ENCODE assay signal across 8 mouse cellular contexts in the genomic region with DNA sequence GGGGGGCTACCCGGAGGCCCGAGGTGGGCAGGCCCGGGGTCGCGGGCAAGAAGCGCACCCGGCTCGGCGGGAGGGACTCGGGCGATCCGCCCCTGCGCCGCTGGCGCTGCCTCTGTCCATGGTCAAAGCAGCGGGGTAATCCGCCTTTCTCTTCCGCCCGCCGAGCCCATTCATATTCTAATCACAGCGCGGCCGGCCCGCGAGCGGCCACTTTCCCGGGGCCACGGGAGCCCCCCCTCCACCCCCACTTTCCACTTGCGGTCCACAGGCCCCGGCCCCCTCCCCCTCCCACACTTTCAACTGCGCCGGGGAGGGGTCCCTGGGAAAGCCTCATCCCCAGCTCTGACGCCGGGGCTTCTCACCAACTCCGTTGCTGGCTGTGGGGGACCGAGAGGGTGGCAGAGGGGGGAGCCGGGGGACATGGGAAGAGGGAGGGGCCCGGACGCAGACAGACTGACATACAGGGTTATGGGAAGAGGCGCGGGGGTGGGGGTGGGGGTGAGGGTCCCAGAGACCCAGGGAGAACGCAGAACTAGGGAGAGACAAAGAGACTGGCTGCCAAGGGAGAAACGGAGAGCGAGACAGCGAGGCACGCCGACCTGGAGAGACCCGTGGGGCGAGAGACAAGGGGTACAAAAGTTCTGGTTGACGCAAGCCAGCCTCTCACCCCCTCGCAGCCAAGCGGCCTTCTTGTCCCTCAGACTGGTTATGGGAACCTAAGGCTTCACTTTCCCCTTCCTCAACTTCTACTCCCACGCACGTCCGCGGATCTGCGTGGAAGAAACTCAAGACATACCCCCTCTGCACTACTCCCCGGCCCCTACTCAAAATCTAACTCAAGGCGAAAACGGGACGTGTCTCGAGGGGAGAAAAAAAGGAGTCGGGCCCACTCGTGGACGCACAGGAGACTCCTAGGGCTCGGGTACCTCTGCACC. TPM values are rescaled to one million over a fixed set of nuclear protein-coding genes. Genes with fewer than 3 reads are reported as not detected.
DNase-seq lines count a peak whose midpoint lies in the region; ATAC-seq and TF ChIP-seq lines count a peak whose summit lies in the region.

No protein-coding gene starts in this region.

- no peak overlapping the region for H3K27ac ChIP-seq in cerebellum, adult 2 months (ENCODE audit: insufficient read depth, low read length)
- peak overlapping the region; percentile 90 for H3K27ac ChIP-seq in hindbrain, embryonic 13.5 days
- H3K27ac ChIP-seq in stomach, embryonic 16.5 days (ENCODE audit: low read length): no peak overlapping the region

- H3K9me3 ChIP-seq in hindbrain, embryonic 13.5 days: no peaks in the 10 kb centered on the region
- H3K9me3 ChIP-seq in stomach, embryonic 16.5 days (replicated peaks; ENCODE audit: control insufficient read depth, low read length): no peaks in the 10 kb centered on the region

- TF ChIP-seq CTCF in cerebellum, adult 2 months (IDR thresholded peaks at IDR 0.05; ENCODE audit: borderline replicate concordance, insufficient read depth, low read depth, low read length): no peak

- whole genome bisulfite sequencing in cerebellum, adult 2 months: 4% methylated on average over 66 of the region's 66 CpGs
- WGBS in hindbrain, embryonic 13.5 days: 1% methylated on average over 62 of the region's 66 CpGs
- WGBS in stomach, embryonic 16.5 days: 1% methylated on average over 66 of the region's 66 CpGs

- H3K9ac ChIP-seq in hindbrain, embryonic 13.5 days: peak overlapping the region; percentile 79
- no peak overlapping the region for H3K9ac ChIP-seq in stomach, embryonic 16.5 days (ENCODE audit: low read length)

- H3K4me2 ChIP-seq in hindbrain, embryonic 13.5 days: peak overlapping the region; percentile 72
- H3K4me2 ChIP-seq in stomach, embryonic 16.5 days (ENCODE audit: low read depth, low read length): peak overlapping the region; percentile 48

- no peaks in the 10 kb centered on the region for H3K36me3 ChIP-seq in hindbrain, embryonic 13.5 days
- H3K36me3 ChIP-seq in stomach, embryonic 16.5 days (ENCODE audit: control insufficient read depth, insufficient read depth, low read length): no peaks in the 10 kb centered on the region

- peak in 1 of 2 experiments; percentile 23 for DNase-seq in cerebellum, adult 2 months
- DNase-seq in cerebellum, adult 11 months: no peak
- peak; percentile 38 for DNase-seq in right cerebral cortex, postnatal 14 days
- DNase-seq in right cerebral cortex, postnatal 36 days (ENCODE audit: low spot score in 2 of 2): no peak
- DNase-seq in lung, postnatal 14 days: peak; percentile 21
- DNase-seq in spleen, adult 12 weeks (ENCODE audit: low spot score): no peak

- peaks cover 4% of the 10 kb centered on the region; the same call in 1 of the 2 replicates for H3K4me1 ChIP-seq in cerebellum, adult 2 months (ENCODE audit: control insufficient read depth, insufficient read depth, low read length)
- H3K4me1 ChIP-seq in hindbrain, embryonic 13.5 days (replicated peaks): peaks cover 58% of the 10 kb centered on the region
- peaks cover 22% of the 10 kb centered on the region for H3K4me1 ChIP-seq in stomach, embryonic 16.5 days (ENCODE audit: control insufficient read depth, insufficient read depth, low read length)

- no peak for TF ChIP-seq POLR2A in cerebellum, adult 2 months (IDR thresholded peaks at IDR 0.05; ENCODE audit: borderline replicate concordance, insufficient read depth, low read length)

- peak overlapping the region; percentile 34 for H3K4me3 ChIP-seq in cerebellum, adult 2 months (replicated peaks; ENCODE audit: insufficient read depth, low read depth, low read length)
- peak overlapping the region; percentile 46 for H3K4me3 ChIP-seq in hindbrain, embryonic 13.5 days
- peak overlapping the region; percentile 29 for H3K4me3 ChIP-seq in stomach, embryonic 16.5 days (replicated peaks; ENCODE audit: low read length)

- ATAC-seq in hindbrain, embryonic 13.5 days (ENCODE audit: low FRiP score): peak; percentile 50
- ATAC-seq in stomach, embryonic 16.5 days (ENCODE audit: insufficient read depth, low FRiP score): peak; percentile 33; the same call in 1 of the 2 replicates

- peaks cover 6% of the 10 kb centered on the region; the same call in 1 of the 2 replicates for H3K27me3 ChIP-seq in cerebellum, adult 2 months (ENCODE audit: control insufficient read depth, insufficient read depth, low read length)
- H3K27me3 ChIP-seq in hindbrain, embryonic 13.5 days: peaks cover 63% of the 10 kb centered on the region
- peaks cover 83% of the 10 kb centered on the region for H3K27me3 ChIP-seq in stomach, embryonic 16.5 days (ENCODE audit: control insufficient read depth, insufficient read depth, low read length)

RNA-seq across cellular contexts. Expression of a gene that starts 0.7 kb away (rescaled TPM):
- 16.9 and 17.0 TPM in 2 replicates for polyA plus RNA-seq in cerebellum, adult 2 months (2012; rRNA removed)
- polyA plus RNA-seq in hindbrain, embryonic 13.5 days (2015; fragmentation: Nextera tagmentation; extraction: Ambion mirVana): 25.1 and 25.9 TPM in 2 replicates
- polyA plus RNA-seq in stomach, embryonic 16.5 days (2015; fragmentation: Nextera tagmentation; extraction: Ambion mirVana): 0.06 TPM in 1 of 2 replicates, not detected in the other

Comparison
In these comparisons a context has a peak if more than half of its experiments do, and no peak if none do; other contexts are left out.
1. DNase-seq: peak in right cerebral cortex, postnatal 14 days (single experiment) and lung, postnatal 14 days (single experiment); none in cerebellum, adult 11 months (single experiment), right cerebral cortex, postnatal 36 days (0 of 2) and spleen, adult 12 weeks (single experiment).
2. RNA of a gene that starts 0.7 kb away (polyA plus RNA-seq): 25.1 to 25.9 TPM in hindbrain, embryonic 13.5 days and 16.9 to 17.0 TPM in cerebellum, adult 2 months; 0.06 TPM in stomach, embryonic 16.5 days; every median in the first group is over 10 times any median in the second.
3. Peak in every context shown above with its lines, with median percentiles within 50 percentile points of each other: H3K4me3 ChIP-seq.